Mouse (Mus musculus) G1E (cell line): Measurements from ENCODE around the gene Prdx2. TPM values are rescaled to one million over a fixed set of nuclear protein-coding genes. Genes with fewer than 3 reads are reported as not detected.

ENCODE experiments used
- ATAC-seq: 2 replicates; pipeline ENCODE4 v1.8.0; 2016; ENCODE audit warnings: mild to moderate bottlenecking; ENCODE audit not compliant: insufficient number of reproducible peaks, poor library complexity, low FRiP score, severe bottlenecking; ENCODE audit errors: extremely low read depth
- DNase-seq: peaks from one replicate; pipeline ENCODE4 v3.0.0; 2012; ENCODE audit warnings: low spot score
- H3K27me3 ChIP-seq: 2 replicates; pipeline ENCODE4 v1.6.1; 2012; ENCODE audit warnings: mild to moderate bottlenecking, low read length, inconsistent platforms; ENCODE audit not compliant: insufficient read depth
- H3K36me3 ChIP-seq: replicated peaks from 2 replicates; pipeline ENCODE3; 2012; ENCODE audit warnings: mild to moderate bottlenecking, inconsistent platforms
- H3K4me1 ChIP-seq: 2 replicates; pipeline ENCODE4 v1.6.1; 2012; ENCODE audit warnings: low read depth, low read length, inconsistent platforms, mixed read lengths; ENCODE audit not compliant: insufficient read depth
- H3K4me3 ChIP-seq: 2 replicates; pipeline ENCODE4 v1.5.1; 2012; ENCODE audit warnings: low read depth, mild to moderate bottlenecking, inconsistent platforms, low read length, moderate library complexity, mixed read lengths
- H3K9me3 ChIP-seq: replicated peaks from 2 replicates; pipeline ENCODE4 v1.6.1; 2012; ENCODE audit warnings: inconsistent platforms
- CTCF ChIP-seq: IDR thresholded peaks from 2 replicates; pipeline ENCODE4 v1.5.1; 2012; ENCODE audit warnings: low read depth, low read length, inconsistent platforms, mixed read lengths
- GATA1 ChIP-seq: IDR thresholded peaks from 2 replicates; pipeline ENCODE4 v1.6.1; 2012; ENCODE audit warnings: borderline replicate concordance, low read length, inconsistent platforms, mixed read lengths
- GATA2 ChIP-seq: IDR thresholded peaks from 2 replicates; pipeline ENCODE4 v1.6.1; 2012; ENCODE audit warnings: low read depth, low read length, inconsistent platforms, borderline replicate concordance
- POLR2AphosphoS5 ChIP-seq: IDR thresholded peaks from 2 replicates; pipeline ENCODE4 v1.6.1; 2012; ENCODE audit warnings: low read depth, low read length, inconsistent platforms; ENCODE audit not compliant: insufficient replicate concordance
- TAL1 ChIP-seq: conservative IDR thresholded peaks from 2 replicates; pipeline ENCODE4 v1.6.1; 2012; ENCODE audit warnings: low read depth, low read length, inconsistent platforms, mixed read lengths
- polyA plus RNA-seq: library from polyadenylated mRNA; stranded (reverse); fragments of >175 nt; gene quantifications from 2 replicates; pipeline ENCODE4 v1.2.3, GENCODE M21; 2012
- total RNA-seq, 2 experiments: library from RNA; stranded (forward) in 1 of 2; stranded (reverse) in 1 of 2; fragments of 200-1000 nt in 1 of 2; fragments of >200 nt in 1 of 2; fragmentation: Nextera tagmentation in 1 of 2; gene quantifications; 2 replicates each; pipeline ENCODE4 v1.2.3; 2014 to 2017

Prdx2 gene
- total and polyA plus RNA-seq, 3 experiments = 86.4 to 299 (median 185) TPM

DNA sequence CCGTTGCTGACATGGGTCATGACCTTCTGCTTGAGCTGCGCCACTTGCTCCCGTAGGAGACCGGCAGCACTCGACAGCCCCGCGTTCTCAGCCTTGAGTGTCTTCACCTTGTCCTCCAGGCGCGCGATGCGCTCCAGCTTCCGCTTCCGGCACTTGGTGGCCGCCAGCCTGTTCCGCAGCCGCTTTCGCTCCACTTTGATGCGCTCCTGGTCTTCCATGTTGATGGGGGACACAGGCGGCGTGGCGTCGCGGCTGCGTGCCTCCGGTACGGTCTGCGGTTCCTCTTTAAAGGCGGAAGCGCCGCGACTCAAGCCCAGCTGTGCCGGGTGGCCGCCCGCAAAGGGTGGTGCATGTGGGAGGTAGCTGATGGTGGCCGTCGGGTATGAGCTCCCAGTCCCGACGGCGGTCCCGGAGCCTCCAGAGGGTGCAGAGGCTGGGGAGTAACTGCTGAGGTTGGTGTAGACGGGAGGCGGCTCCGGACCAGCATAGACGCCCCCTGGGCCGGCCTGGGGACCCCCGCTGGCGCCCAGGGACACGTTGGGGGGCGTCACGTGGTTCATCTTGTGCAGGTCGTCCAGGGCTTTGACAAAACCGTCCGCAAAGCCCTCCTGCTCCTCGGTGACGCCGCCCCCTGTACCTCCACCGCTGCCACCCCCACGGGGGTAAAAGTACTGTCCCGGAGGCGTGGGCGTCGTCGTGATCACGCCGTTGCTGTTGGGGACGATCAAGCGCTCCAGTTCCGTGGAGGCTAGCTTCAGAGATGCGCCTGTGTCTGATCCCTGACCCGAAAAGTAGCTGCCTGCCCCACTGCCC is 8.3 kb downstream of the Prdx2 start:
- DNase-seq (peak; percentile 55), ATAC-seq (no peak)
- Histone ChIP-seq H3K27me3 (no peaks in the 10 kb centered on the region), H3K36me3 (peaks cover 17% of the 10 kb centered on the region), H3K9me3 (no peaks in the 10 kb centered on the region), H3K4me3 (peak overlapping the region; percentile 87), H3K4me1 (peaks cover 85% of the 10 kb centered on the region)
- TF ChIP-seq TAL1 = no peak
- no peak for TF ChIP-seq GATA2
- no peak for TF ChIP-seq GATA1
- TF ChIP-seq POLR2AphosphoS5 = 0 out of 2 replicates have a peak, but pooled peaks have one; percentile 52
- TF ChIP-seq CTCF = no peak

DNA sequence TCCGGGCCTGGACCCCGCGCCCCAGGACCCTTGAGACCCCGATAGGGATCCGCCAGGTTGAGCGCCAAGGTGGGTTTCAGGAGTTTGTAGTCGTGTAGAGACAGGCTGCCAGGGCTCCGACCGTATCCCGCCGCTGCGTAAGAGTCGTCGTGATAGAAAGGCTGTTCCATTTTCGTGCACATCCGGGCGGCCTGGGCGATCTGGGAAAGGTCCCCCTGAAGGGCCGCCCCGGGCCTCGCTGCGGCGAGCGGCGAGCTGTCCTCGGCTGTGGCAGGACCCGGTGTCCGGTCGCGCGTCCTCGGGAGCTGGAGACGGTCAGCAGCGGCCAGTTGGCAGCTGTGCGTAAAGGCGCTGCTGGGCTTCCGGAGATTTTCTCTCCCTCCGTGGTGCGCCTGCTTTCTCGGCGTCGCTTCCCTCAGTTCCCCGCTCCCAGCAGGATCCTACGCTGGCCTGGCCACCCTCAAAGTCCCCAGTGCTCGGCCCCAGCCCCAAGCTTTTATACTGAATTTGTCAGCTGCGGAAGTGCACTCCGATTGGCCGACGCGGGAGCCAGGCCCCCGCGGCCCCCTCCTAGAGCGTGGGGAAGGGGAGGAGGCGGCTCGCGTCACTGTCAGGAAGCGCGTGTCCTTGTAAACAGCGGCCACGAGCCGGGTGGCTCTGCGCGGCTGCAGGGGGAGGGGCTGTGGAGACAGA is 9.0 kb downstream of the Prdx2 start, which contains the start of gene Junb:
TSS of gene Junb (minus strand) at position 471 of the 693 bp plus-strand sequence.
- peak; percentile 96 for DNase-seq
- TF ChIP-seq CTCF (no peak), POLR2AphosphoS5 (peak; percentile 97), GATA2 (no peak), TAL1 (no peak), GATA1 (no peak)
- H3K27me3 ChIP-seq = no peaks in the 10 kb centered on the region
- H3K9me3 ChIP-seq = no peaks in the 10 kb centered on the region
- peak; percentile 47 for ATAC-seq
- H3K4me3 ChIP-seq = peak within 1 kb of the TSS; percentile 87
- peaks cover 86% of the 10 kb centered on the region for H3K4me1 ChIP-seq
- H3K36me3 ChIP-seq = peaks cover 10% of the 10 kb centered on the region

DNA sequence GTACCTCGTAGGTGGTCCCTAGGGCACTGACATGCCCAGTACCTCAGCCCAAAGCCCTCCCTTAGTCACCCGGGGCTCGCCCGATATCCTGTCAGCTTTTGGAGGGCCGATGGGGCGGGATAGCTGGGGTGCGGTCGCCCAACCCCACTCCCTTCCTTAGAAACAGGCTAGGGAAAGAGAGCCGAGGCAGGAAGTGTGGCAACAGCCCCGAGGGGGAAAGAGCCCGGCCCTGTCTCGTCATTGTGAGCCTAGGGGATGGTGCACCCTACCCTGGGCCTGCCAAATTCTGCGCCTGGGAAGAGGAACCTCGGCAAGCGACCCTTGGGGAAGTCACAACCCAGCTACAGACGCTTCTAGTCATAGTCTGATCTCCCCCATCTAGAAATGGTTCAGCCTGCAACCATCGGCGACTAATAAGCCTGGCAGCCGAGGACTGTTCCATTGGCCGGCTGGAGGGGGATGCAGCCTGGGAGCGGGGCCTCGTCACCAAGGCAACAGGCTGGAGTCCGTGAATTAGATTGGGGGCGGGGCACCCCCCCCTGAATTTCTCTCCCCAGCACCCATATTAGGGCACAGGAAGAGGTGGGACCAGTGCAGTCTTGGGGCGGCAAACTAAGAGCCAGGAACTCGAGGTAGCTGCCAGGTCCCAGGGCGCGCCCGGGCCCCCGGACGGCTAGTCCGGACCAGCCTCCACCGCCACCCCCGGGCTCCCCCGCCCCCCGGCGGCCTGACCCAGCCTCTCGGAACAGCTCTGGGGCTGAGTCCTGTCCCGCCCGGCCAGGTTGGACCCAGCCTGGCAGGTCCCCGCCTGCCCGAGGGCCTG is 10.4 kb downstream of the Prdx2 start:
- ATAC-seq (peak; percentile 40), DNase-seq (peak; percentile 81)
- Histone ChIP-seq H3K9me3 (no peaks in the 10 kb centered on the region), H3K4me1 (peaks cover 88% of the 10 kb centered on the region), H3K4me3 (peak overlapping the region; percentile 87), H3K27me3 (no peaks in the 10 kb centered on the region), H3K36me3 (peaks cover 4% of the 10 kb centered on the region)
- TF ChIP-seq GATA1 = no peak
- TF ChIP-seq TAL1 = no peak
- no peak for TF ChIP-seq POLR2AphosphoS5
- TF ChIP-seq GATA2 = no peak
- TF ChIP-seq CTCF = no peak

DNA sequence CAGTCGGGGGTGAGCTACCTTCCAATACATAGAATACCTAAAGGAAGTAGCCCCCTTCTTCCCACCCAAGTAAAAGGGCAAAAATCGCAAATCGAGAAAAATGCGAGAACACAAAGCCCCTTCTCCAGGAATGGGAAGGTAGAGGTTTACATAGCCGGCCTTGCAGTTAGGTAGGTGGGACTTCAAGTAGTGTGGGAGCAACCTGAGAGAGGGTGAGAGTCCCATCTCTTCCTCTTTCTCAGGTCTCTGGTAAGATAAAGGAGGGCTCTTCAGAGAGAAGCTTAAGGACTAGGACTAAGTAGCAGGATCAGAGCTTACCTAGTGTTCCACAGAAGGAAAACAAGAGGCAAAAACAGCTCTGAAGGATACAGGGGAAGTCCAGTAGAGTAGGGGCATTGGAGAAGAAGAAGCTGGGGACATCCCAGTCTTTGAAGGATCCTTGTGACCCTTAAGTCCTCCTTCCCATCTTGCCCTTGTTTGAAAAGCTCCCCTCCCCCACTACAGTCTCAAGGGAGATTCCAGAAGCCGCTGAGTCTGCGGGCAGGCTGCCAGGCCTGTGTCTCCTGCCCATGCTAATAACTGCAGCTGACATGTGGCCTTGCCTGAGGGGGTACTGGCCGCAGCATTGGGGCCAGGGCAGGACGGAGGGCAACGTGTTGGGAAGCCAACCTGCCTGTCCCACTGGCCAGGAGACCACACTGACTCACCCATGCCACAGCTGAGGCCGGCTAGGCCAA is 11.4 kb downstream of the Prdx2 start:
- no peak for DNase-seq
- no peak for ATAC-seq
- H3K36me3 ChIP-seq = peaks cover 4% of the 10 kb centered on the region
- peak overlapping the region; percentile 87; the same call in 1 of the 2 replicates for H3K4me3 ChIP-seq
- H3K4me1 ChIP-seq = peaks cover 88% of the 10 kb centered on the region
- H3K9me3 ChIP-seq = no peaks in the 10 kb centered on the region
- H3K27me3 ChIP-seq = no peaks in the 10 kb centered on the region
- TF ChIP-seq GATA2 (no peak), POLR2AphosphoS5 (no peak), CTCF (no peak), TAL1 (no peak), GATA1 (no peak)

DNA sequence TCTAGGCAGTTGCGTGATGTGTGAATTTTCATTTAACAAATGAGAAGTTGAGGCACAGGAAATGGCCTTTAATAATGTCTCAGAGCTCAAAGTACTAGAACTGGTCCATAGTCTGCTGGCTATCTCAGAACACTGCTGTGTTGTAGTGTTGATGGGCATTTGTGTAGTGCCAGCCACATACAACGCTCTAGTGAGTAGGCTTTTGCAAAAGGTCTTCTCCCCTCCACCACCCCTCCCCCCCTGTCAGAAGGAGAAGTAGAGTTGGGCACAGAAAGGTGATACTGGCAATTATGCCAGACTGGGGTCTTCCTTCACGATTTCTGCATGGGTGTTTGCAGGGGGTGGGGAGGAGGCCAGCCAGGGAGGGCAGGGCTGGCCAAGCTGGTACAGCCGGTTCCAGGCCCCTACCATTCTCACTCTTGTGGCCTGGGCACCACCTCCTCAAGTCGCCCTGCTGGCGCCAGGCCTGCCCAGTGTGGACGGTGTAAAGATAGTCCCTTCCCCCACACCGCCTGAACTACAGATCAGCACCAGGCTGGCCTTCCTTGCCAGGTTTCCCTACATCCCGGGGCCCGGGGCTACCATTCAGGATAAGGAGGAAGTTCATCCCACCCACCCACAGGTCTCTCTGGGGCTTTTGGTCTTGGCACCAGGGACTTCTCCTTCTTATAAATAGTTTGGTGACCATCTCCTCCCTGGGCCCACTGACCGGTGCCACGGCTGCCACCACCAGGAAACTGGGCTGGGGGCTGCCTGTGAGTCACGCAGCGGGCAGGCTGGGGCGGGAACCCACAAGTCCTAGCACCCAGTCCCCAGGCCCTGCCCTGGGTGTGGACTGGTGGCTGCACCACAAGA is 12.5 kb downstream of the Prdx2 start:
- Histone ChIP-seq H3K9me3 (no peaks in the 10 kb centered on the region), H3K4me3 (peak overlapping the region; percentile 25; the same call in 1 of the 2 replicates), H3K36me3 (peaks cover 4% of the 10 kb centered on the region), H3K4me1 (peaks cover 95% of the 10 kb centered on the region), H3K27me3 (no peaks in the 10 kb centered on the region)
- TF ChIP-seq GATA2 (no peak), CTCF (no peak), POLR2AphosphoS5 (no peak), GATA1 (no peak), TAL1 (no peak)
- no peak for ATAC-seq
- peak; percentile 21 for DNase-seq
